Mouse (Mus musculus): ENCODE results near the gene Tfip11.

The Tfip11 gene

DNA sequence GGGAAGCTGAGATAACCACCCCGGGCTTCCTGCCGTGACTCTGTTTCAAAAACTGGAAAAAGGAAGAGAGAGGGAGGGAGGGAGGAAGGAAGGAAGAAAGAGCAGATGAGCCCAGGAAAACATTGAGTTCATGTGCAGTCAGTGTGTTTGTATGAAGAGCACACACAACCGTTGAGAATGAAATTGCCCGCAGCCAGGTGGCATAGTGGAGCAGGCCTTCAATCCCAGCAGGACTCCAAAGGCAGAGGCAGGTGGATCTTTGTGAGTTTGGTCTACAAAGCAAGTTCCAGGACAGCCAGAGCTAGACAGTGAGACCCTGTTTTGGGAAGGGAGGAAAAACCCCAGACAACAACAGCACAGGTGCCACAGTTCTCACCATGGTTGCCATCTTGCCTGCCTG lies 41.2 kb downstream of the Tfip11 start:
- no peak for DNase-seq

- no peak for DNase-seq
Observed at GRCm38 (mm10) chr5:112367929-112368328, 41.8 kb downstream of the Tfip11 start.

DNA sequence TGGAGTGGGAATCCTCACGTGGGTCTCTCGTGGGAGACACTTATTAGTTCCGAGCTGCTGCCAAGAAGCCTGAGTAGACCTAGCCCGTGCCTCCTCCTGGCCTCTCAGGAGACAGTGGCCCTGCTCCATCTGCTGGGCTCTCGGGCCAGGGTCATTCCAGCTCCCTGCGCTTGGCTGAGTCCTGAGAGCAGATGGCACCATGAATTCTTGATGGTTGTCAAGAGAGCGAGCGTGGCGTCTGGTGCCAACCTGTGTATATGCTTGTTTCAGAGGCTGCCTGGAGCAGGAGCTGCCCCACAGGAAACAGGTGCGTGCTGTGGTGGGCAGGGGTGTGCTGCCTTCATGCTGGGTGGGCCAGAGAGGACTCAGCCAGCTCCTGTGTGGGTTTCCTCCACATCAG lies 42.5 kb downstream of the Tfip11 start:
- DNase-seq: no peak

GRCm38 (mm10) chr5:112369326-112369725 lies 43.2 kb downstream of the Tfip11 start:
- no peak for DNase-seq

DNA sequence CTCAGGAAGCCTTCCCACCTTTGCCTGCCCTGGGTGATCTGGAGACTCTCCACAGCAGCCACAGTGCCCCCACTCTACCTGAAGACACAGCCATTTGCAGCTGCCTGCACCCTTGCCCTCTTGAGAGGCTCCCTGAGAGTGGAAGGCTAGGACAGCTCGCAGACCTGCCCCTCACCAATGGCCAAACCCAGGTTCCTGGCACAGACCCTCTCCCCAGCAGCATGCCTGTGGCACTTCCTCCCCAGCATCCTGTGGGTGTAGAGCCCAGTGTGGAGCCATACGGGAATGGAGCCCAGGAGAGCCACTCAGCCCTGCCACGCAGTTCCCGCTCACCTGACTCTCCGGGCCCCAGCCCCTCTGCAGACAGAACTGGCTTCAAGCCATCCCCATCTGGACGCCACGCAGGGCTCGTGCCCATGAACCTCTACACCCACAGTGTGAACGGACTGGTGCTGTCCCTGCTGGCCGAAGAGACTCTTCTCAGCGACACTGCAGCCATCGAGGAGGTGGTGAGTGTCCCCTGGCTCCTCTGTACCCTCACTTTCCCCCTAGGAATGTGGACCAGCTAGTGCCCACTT lies 44.2 kb downstream of the Tfip11 start:
- DNase-seq: no peak

- DNase-seq: no peak
Observed at GRCm38 (mm10) chr5:112371933-112372332, 45.8 kb downstream of the Tfip11 start.

DNA sequence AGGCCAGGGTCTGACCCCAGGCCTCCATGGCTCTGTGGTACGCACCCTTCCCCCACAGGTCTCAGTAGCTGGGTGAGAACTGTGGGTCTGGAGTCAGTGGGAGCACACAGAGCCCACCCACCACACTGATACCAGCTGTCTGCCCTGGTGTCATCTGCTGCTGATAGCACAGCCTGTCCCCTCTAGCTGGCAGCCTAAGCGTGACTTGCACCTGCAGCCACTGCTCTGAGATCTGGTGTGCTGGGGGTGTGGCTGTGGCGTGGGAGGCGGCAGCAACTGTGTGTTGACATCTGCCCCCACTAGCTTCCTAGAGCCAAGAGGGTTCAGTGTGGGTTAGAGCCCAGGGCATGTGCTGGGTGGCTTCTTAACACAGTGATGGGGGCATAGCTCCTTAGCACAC lies 50.0 kb downstream of the Tfip11 start:
- no peak for DNase-seq

DNA sequence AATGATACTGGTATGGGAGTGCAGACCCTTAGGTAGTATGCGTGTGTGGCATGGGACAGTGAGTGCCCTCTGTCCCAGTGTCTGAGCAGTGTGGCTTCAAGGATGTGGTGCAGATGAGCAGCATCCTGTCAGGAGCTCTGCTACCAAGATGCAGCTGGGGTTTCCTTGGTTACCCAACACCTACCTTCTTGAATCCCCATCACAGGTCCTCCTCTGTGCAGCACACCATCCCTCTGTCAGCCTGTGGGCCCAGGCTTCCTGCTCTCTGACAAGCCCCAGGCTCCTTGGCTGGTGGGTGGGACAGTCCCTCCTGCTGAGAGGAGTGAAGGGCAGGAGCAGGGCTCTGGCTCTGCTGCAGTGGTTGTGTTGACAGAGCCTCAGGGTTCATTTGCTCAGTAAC lies 51.2 kb downstream of the Tfip11 start:
- DNase-seq: no peak

DNA sequence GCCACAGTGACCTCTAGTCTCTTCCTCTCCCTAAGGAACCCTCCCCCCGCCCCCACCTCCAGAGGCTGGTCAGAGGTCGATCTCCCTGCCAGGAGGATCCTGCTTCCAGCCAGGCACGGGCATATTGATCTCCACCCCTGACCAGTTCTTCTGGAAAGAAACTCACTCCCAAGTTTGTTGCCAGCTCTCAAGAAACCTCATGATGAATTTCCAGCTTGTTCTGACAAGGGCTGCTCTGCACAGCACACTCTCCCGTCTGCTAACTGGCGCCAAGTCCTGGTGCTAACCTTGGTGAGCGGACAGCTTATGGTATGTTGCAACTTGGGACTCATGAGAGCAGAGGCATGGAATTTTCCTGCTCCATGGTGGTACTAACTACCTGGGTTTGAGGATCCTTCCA lies 52.6 kb downstream of the Tfip11 start:
- DNase-seq: no peak

DNA sequence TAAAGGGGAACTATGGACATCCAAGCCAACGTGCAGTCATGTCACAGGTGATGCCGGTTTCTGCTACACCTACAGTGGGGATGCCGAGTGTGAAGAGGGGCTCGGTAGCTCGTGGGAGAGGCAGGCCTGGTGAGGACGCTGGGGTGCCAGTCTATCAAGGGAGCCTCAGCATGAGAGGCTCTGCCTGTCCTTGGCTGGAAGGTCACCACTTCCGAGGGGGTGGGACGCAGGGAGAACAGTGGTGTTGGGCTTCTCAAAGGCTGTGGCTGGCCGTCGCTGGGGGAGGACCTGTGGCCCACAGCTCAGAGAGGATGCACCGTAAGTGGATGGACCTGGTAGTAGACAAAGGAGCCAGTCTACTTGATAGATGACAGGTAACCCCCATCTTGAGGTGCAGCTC lies 55.0 kb downstream of the Tfip11 start:
- no peak for DNase-seq

DNA sequence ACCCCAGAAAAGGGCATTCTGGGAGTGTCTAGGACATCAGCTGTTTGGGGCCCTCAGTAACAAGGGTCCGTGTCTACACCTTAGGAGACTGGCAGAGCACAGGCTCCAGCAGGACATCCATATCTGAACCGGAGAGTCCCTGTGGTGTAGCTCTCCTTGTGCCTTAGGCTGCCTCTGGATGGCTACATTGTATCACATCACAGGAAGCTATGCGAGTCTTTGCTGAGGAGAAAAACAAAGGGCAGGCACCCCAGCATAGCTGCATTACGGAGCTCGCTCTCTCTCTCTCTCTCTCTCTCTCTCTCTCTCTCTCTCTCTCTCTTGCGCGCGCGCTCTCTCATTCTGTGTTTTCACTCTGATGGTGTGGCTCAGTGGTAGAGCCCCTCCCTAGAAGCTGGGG lies 55.9 kb downstream of the Tfip11 start:
- no peak for DNase-seq

DNA sequence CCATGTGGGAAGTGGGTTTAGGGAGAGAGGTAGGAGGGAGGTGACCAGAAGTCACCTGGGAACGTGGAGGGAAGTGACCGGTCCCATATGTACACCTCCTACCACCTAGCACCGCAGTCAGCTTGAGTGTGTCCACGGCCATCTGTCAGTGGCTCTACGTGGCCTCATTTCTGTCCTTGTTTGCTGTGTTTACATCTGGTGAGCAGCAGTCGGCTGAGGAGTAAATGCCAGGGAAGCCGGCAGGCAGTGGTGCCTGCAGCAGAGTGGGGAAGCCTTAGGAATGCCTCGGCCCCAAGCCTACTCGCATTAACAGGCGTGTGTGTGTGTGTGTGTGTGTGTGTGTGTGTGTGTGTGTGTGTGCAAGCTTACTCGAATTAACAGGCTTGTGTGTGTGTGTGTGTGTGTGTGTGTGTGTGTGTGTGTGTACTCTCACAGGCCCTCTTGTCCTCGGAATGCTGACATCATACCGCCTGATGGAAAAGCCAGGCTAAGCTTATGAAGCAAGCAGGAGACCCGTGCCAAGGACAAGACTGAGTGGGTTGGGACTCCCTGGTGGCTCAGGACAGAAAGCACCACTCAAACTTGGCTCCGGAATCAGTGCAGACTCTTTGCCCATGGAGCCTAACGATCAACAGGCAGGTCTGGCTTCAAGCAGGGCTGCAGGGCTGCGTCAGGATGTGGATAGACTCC lies 56.6 kb downstream of the Tfip11 start:
- DNase-seq: peak; percentile 50

DNA sequence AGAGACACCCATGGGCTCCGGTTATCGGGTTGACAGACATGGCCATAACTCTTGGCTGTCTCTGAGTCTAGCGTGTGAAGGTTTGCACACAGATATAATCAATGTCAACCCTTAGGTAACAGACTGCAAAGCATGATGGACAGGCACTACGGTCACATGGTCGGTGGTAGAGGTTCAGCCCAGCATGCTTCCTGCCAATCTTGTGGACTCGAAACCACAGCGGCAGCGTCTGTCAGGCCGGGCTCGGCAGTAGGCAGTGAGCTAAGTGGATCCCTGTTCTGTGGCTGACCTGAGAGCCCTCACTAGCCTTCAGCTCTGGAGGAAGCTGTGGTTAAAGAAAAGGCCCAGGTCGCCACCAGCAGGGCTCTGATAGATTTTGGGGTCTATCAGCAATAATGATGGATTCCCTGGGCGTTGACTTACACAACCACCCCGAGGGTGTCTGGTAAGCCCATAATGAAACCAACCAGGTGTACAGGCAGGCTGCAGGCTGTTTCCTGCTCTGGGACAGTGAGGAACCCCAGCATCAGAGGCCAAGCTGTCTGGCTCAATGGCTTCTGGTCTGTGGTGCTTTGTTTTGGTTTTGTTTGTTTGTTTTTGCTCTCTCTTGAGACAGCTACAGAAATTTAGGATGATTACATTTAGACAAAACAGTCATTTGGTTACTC lies 58.8 kb downstream of the Tfip11 start:
- no peak for DNase-seq

- DNase-seq: no peak
Observed at GRCm38 (mm10) chr5:112385973-112386372, 59.8 kb downstream of the Tfip11 start.

Data from lung, postnatal 36 days (tissue).